Mouse (Mus musculus): Measurements from ENCODE around the gene Mpg. TPM values are rescaled to one million over a fixed set of nuclear protein-coding genes. Genes with fewer than 3 reads are reported as not detected.
A peak's percentile ranks its signal among the peaks of the same experiment; 100 is the strongest.

Mpg gene
- total and polyA plus RNA-seq, 3 experiments = 39.1 to 40.3 (median 39.6) TPM

- TF ChIP-seq RAD21 (IDR thresholded peaks at IDR 0.05; ENCODE audit: low read depth, low read length) (no peak), POLR2AphosphoS2 (IDR thresholded peaks at IDR 0.05; ENCODE audit: low read depth, low read length) (peak; percentile 81), ELF1 (IDR thresholded peaks at IDR 0.05; ENCODE audit: low read depth, low read length) (peak; percentile 72; the same call in 1 of the 2 replicates), RCOR1 (conservative IDR thresholded peaks at IDR 0.05; ENCODE audit: low read depth, low read length) (no peak), ZNF384 (IDR thresholded peaks at IDR 0.05; ENCODE audit: low read depth, low read length) (no peak), MAX (IDR thresholded peaks at IDR 0.05; ENCODE audit: low read length) (peak; percentile 71), IRF4 (IDR thresholded peaks at IDR 0.05; ENCODE audit: low read depth, low read length) (peak; percentile 26; the same call in 1 of the 2 replicates), SIN3A (IDR thresholded peaks at IDR 0.05; ENCODE audit: low read length) (peak; percentile 93), JUND (conservative IDR thresholded peaks at IDR 0.05; ENCODE audit: low read depth, low read length) (no peak), NELFE (IDR thresholded peaks at IDR 0.05; ENCODE audit: low read depth, low read length) (peak; percentile 99), GABPA (IDR thresholded peaks at IDR 0.05; ENCODE audit: insufficient replicate concordance, low read depth, low read length) (no peak; the same call in 1 of the 2 replicates), PAX5 (IDR thresholded peaks at IDR 0.05; ENCODE audit: low read length) (no peak), NRF1 (IDR thresholded peaks at IDR 0.05; ENCODE audit: low read depth, low read length) (peak; percentile 95), ZKSCAN1 (IDR thresholded peaks at IDR 0.05; ENCODE audit: borderline replicate concordance, low read depth, low read length) (no peak), CHD2 (IDR thresholded peaks at IDR 0.05; ENCODE audit: low read length) (peak; percentile 99), CHD1 (IDR thresholded peaks at IDR 0.05; ENCODE audit: low read depth, low read length) (no peak), TBP (conservative IDR thresholded peaks at IDR 0.05; ENCODE audit: low read depth, low read length) (peak; percentile 90), MAFK (IDR thresholded peaks at IDR 0.05; ENCODE audit: insufficient replicate concordance, low read length) (no peak), ETS1 (conservative IDR thresholded peaks at IDR 0.05; ENCODE audit: low read depth, low read length) (no peak; the same call in 1 of the 2 replicates), UBTF (IDR thresholded peaks at IDR 0.05; ENCODE audit: low read depth, low read length) (no peak), EP300 (IDR thresholded peaks at IDR 0.05; ENCODE audit: low read length) (no peak)
These were observed 41.0 kb downstream of the Mpg start, which contains the start of gene Nprl3 (continued) for GRCm38 (mm10) chr11:32267188-32267884.

GRCm38 (mm10) chr11:32267964-32268363, 41.7 kb downstream of the Mpg start:
- Histone ChIP-seq H3K79me2 (replicated peaks; ENCODE audit: control insufficient read depth, extremely low read depth, insufficient read depth, poor library complexity, severe bottlenecking) (peaks cover 12% of the 10 kb centered on the region), H3K4me2 (ENCODE audit: insufficient read depth, low read depth, poor library complexity, severe bottlenecking) (peak overlapping the region; percentile 40), H3K4me3 (replicated peaks in 1 of 3; ENCODE audit: low read depth in 2 of 3, low read length in 2 of 3, poor library complexity in 1 of 3) (peak overlapping the region; percentile 5 to 82 (median 54)), H3K27me3 (replicated peaks) (no peaks in the 10 kb centered on the region), H3K9me3 (replicated peaks; ENCODE audit: low read length) (no peaks in the 10 kb centered on the region), H3K4me1 (ENCODE audit: control insufficient read depth in 1 of 2, insufficient read depth in 2 of 2) (peaks cover 17 to 58% of the 10 kb centered on the region in 2 experiments), H3K36me3 (replicated peaks in 1 of 2; ENCODE audit: control insufficient read depth in 1 of 2, insufficient read depth in 1 of 2, low read length in 1 of 2) (peaks cover under 1 to 20% of the 10 kb centered on the region in 2 experiments), H3K27ac (ENCODE audit: insufficient read depth, low read depth) (no peak overlapping the region), H3K9ac (ENCODE audit: insufficient read depth, low read depth) (peak overlapping the region; percentile 53)
- in situ Hi-C loops (cut with MboI; ENCODE audit: low pct_ligation_motif_present, low pct_unique_long_range_greater_than_20kb, low sequenced_read_pairs) (no loop called here), dilution Hi-C loops (cut with MboI; ENCODE audit: extremely low pct_ligation_motif_present, extremely low pct_unique_long_range_greater_than_20kb, low sequenced_read_pairs) (no loop called here)
- no peak for DNase-seq (ENCODE audit: extremely low read depth)
- TF ChIP-seq KAT2A (IDR thresholded peaks at IDR 0.05; ENCODE audit: insufficient replicate concordance, low read length) (no peak), MAZ (IDR thresholded peaks at IDR 0.05; ENCODE audit: low read depth, low read length) (0 out of 2 replicates have a peak, but pooled peaks have one; percentile 72), POLR2AphosphoS2 (IDR thresholded peaks at IDR 0.05; ENCODE audit: low read depth, low read length) (no peak)

All from CH12.LX (cell line).